Mouse (Mus musculus): ENCODE results near the gene Exoc1. TPM values are rescaled to one million over a fixed set of nuclear protein-coding genes. Genes with fewer than 3 reads are reported as not detected.

Exoc1 gene
- polyA plus RNA-seq (2015; fragmentation: Nextera tagmentation; extraction: Ambion mirVana): 53.3 and 55.7 TPM in 2 replicates

DNA sequence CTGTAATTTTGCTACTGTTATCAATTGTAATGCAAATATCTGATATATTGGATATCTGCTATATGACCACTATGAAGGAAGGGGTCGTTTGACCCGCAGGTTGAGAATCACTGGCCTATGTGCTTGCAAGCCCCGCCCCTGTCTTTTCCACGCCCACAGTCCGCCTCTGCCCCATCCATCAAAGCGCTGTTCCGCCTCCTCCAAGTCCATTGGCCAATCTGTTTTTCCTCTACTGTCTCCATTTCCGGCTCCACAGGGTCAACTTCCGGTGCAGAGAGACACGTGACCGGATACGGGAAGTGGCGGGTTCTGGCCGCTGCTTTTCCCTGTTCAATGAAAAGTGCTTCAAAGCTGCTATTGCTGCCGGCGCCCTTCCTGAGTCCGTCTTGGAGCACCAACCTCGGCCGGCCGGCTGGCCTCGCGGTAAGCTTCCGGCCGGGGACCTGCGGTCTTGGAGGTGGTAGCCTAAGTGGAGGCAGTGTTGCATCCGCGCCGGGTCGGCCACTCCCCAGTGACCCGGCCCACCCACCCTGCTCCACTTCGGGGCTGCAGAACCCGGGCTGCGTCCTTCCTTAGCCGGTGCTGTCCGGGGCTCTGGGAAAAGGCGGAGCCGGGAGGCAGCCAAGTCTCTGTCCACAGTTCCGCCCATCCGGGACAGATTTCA lies at the start of gene Exoc1:
TSS of gene Exoc1 (plus strand) at position 272 of the 664 bp plus-strand sequence.
- Histone ChIP-seq H3K9me3 (no peaks in the 10 kb centered on the region), H3K27ac (replicated peaks) (peak within 1 kb of the TSS; percentile 78), H3K4me1 (replicated peaks) (peaks cover 19% of the 10 kb centered on the region), H3K4me3 (peak within 1 kb of the TSS; percentile 89), H3K4me2 (peak within 1 kb of the TSS; percentile 69), H3K36me3 (no peaks in the 10 kb centered on the region), H3K9ac (peak within 1 kb of the TSS; percentile 70), H3K27me3 (0 out of 2 replicates have a peak, but pooled peaks cover 4% of the 10 kb centered on the region)
- ATAC-seq (ENCODE audit: low FRiP score, low read depth): peak; percentile 100
- WGBS: under 1% methylated on average over 39 of the region's 39 CpGs

DNA sequence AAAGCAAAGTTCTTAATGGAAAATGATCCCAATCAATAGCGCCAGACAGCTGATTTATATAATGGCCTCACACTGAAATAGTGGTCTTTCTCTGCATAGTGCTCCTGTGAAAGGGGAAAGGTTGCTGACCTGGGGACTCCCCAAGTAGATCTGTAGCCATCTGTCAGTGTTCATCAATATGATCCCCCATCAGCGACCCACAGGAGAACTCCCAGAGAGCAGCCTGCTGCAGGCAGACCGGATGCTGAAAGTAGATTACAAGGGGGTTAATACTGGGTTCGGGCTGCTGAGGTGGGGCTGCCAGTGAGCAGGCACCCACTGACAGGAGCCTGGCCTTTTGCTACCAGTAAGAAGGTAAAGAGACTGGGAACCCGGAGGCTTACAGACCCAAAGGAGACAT lies 45.3 kb upstream of the Exoc1 start, which contains the start of gene Gm7271:
TSS of gene Gm7271 (plus strand) at position 230 of the 400 bp plus-strand sequence.
- Histone ChIP-seq H3K4me1 (replicated peaks) (no peaks in the 10 kb centered on the region), H3K9ac (no peak within 1 kb of the TSS), H3K9me3 (no peaks in the 10 kb centered on the region), H3K27me3 (no peaks in the 10 kb centered on the region), H3K36me3 (no peaks in the 10 kb centered on the region), H3K4me2 (no peak within 1 kb of the TSS), H3K27ac (replicated peaks) (no peak within 1 kb of the TSS), H3K4me3 (no peak within 1 kb of the TSS)
- WGBS: 60% methylated on average over 5 of the region's 5 CpGs
- ATAC-seq (ENCODE audit: low FRiP score, low read depth): no peak

DNA sequence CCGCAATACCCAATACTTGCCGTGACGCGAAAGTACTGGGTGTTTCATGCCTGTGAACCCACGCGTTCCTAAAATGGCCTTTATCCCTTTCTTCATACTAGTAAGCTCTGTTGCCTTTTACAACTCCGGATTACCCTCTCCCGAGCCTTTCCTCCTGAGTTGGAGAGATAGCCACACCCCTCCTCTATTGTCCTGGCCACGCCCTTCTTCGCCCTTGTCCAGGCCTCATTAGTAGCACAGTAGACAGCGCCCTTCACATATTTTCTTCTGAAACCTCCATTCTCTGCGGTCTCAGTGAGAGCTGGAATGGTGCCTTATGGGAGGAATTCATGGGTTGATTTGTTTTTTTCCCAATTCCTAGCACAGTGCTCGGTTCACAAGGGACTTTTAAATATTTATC lies 34.0 kb upstream of the Exoc1 start:
- Histone ChIP-seq H3K27ac (replicated peaks) (no peak overlapping the region), H3K9ac (no peak overlapping the region), H3K4me1 (replicated peaks) (no peaks in the 10 kb centered on the region), H3K4me2 (no peak overlapping the region), H3K27me3 (no peaks in the 10 kb centered on the region), H3K36me3 (no peaks in the 10 kb centered on the region), H3K9me3 (no peaks in the 10 kb centered on the region), H3K4me3 (no peak overlapping the region)
- WGBS: 78% methylated on average over 13 of the region's 13 CpGs
- ATAC-seq (ENCODE audit: low FRiP score, low read depth): no peak

DNA sequence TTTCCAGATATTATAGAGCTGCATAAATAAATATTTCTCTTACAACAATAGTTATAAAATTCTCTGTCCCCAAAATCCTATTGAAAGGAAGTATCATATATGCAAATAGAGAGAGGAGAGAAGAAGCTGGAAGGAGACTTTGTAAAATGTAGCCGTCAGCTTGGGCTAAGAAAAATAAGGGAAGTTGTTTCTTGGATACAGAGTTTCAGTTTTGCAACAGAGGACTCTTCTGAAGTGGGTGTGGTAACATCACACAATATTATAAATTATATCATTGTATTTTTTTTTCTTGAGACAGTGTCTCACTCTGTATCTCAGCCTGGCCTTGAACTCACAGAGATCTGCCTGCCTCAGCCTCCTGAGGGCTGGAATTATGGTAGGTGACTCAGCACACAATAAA lies 6.7 kb upstream of the Exoc1 start:
- 0 out of 2 replicates have a peak, but pooled peaks cover 4% of the 10 kb centered on the region for H3K27me3 ChIP-seq
- H3K36me3 ChIP-seq: no peaks in the 10 kb centered on the region
- H3K9me3 ChIP-seq: no peaks in the 10 kb centered on the region
- H3K4me2 ChIP-seq: no peak overlapping the region
- no peak for ATAC-seq (ENCODE audit: low FRiP score, low read depth)
- WGBS: 81% methylated on average over 1 of the region's 1 CpGs
- no peaks in the 10 kb centered on the region for H3K4me1 ChIP-seq (replicated peaks)
- H3K27ac ChIP-seq (replicated peaks): no peak overlapping the region
- no peak overlapping the region for H3K4me3 ChIP-seq
- H3K9ac ChIP-seq: no peak overlapping the region

DNA sequence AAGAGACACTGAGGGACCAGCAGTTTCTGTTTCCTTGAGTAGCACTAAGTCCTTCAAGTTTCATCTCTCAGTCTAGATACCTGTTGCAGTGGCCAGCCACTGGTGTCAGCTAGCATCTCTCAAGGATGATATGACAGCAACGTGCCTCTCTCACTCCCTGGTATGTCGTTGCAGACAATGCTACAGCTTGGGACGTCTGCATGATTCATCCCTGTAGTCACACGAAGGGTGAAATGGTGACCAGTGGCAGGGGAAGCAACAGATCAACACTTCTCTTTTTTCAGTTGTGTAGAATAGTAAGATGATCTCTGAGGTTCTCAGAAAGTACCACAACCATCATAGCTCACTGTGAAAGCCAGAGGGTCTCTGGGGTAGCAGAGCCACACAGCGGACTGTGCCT lies 4.5 kb upstream of the Exoc1 start:
- H3K36me3 ChIP-seq: no peaks in the 10 kb centered on the region
- H3K27ac ChIP-seq (replicated peaks): no peak overlapping the region
- H3K9me3 ChIP-seq: no peaks in the 10 kb centered on the region
- no peak overlapping the region for H3K4me2 ChIP-seq
- no peak overlapping the region for H3K9ac ChIP-seq
- peaks cover 3% of the 10 kb centered on the region; the same call in 1 of the 2 replicates for H3K4me1 ChIP-seq (replicated peaks)
- WGBS: 86% methylated on average over 5 of the region's 5 CpGs
- no peak overlapping the region for H3K4me3 ChIP-seq
- ATAC-seq (ENCODE audit: low FRiP score, low read depth): no peak
- H3K27me3 ChIP-seq: 0 out of 2 replicates have a peak, but pooled peaks cover 4% of the 10 kb centered on the region

DNA sequence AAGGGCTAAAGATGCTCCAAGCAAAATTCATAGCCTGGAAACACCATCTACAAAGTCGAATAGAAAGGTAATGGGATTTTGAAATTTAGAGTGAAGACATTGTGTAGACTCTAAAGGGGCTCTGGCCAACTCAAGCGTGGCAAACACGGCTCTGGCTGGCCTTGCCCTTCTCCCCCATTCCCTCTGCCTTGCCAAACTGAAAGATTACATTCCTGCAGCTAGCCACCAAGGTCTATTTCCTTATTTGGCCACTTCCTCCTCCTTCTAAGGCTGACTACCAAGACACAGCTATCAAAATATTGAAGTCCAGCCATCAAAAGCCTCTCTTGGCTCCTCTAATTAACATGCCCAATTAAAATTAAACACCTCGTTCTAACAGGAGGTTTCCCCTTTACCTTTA lies 4.0 kb upstream of the Exoc1 start:
- Histone ChIP-seq H3K27me3 (0 out of 2 replicates have a peak, but pooled peaks cover 4% of the 10 kb centered on the region), H3K27ac (replicated peaks) (no peak overlapping the region), H3K36me3 (no peaks in the 10 kb centered on the region), H3K4me1 (replicated peaks) (peaks cover 7% of the 10 kb centered on the region), H3K9ac (no peak overlapping the region), H3K4me3 (no peak overlapping the region), H3K4me2 (no peak overlapping the region), H3K9me3 (no peaks in the 10 kb centered on the region)
- 67% methylated on average over 4 of the region's 4 CpGs for WGBS
- ATAC-seq (ENCODE audit: low FRiP score, low read depth): no peak

DNA sequence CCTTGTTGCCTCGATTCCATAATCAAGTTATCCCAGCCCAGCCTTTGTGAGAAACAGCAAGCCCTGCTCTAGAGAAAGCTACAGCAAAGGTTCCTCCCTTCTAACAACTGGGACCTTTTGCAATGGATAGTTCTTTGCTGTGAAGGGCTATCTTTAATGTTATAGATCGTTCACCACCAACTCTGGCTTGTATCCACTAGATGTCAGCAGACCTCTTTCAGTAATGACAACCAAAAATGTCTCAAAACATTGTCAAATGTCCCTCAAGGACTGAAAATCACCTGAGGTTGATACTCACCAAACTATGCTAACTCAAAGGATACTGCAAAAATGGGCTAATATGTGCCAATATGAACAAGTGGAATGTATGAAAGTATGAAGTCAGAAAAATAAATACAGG lies 3.3 kb upstream of the Exoc1 start:
- H3K9ac ChIP-seq: no peak overlapping the region
- H3K4me3 ChIP-seq: no peak overlapping the region
- H3K36me3 ChIP-seq: no peaks in the 10 kb centered on the region
- H3K27ac ChIP-seq (replicated peaks): no peak overlapping the region
- H3K27me3 ChIP-seq: 0 out of 2 replicates have a peak, but pooled peaks cover 4% of the 10 kb centered on the region
- WGBS: 68% methylated on average over 2 of the region's 2 CpGs
- no peaks in the 10 kb centered on the region for H3K9me3 ChIP-seq
- H3K4me2 ChIP-seq: no peak overlapping the region
- ATAC-seq (ENCODE audit: low FRiP score, low read depth): no peak
- H3K4me1 ChIP-seq (replicated peaks): peaks cover 15% of the 10 kb centered on the region

DNA sequence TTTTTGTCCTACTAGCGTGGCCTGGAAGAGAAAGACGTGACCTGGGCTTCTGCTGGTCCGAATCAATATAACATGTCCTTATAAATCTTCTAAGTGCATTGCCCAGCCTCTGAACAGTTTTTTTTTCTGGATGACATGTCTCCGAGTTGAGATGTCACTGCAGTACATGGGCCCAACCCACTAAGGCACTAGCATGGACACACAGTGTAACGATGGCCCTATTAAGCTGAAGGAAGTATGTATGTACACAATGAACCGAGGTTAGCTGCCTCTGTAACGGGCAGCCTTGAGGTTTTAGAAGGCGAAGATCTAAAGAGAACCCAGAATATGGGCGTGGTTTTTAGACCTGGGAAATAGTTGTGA lies 574 bp downstream of the Exoc1 start:
- peak; percentile 17; the same call in 1 of the 2 replicates for ATAC-seq (ENCODE audit: low FRiP score, low read depth)

DNA sequence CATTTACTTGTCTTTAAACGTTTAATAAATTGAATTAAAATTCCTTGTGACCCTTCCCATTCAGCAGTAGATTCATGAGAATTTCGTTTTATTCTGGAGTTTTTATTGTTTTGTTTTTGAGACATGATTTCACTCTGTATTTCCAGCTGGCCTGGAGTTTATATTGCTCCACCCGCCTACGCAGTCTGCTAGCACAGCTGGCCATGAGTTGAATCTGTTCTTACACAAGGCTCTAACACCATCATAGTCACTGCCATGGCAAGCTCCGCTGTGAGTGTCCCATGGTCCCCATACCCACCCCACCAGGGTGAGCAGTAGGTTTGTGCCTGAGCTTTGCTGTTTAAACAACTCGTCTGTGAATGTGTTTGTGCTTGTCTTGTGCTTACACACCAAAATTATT lies 4.1 kb downstream of the Exoc1 start:
- no peak overlapping the region for H3K27ac ChIP-seq (replicated peaks)
- H3K4me3 ChIP-seq: no peak overlapping the region
- H3K36me3 ChIP-seq: peaks cover 23% of the 10 kb centered on the region
- H3K9me3 ChIP-seq: no peaks in the 10 kb centered on the region
- no peak overlapping the region for H3K9ac ChIP-seq
- 91% methylated on average over 6 of the region's 6 CpGs for WGBS
- H3K4me2 ChIP-seq: no peak overlapping the region
- no peaks in the 10 kb centered on the region for H3K27me3 ChIP-seq
- ATAC-seq (ENCODE audit: low FRiP score, low read depth): no peak
- peaks cover 19% of the 10 kb centered on the region for H3K4me1 ChIP-seq (replicated peaks)

More for the DNA sequence above, 574 bp downstream of the Exoc1 start:
- H3K9ac ChIP-seq: peak overlapping the region; percentile 70
- H3K4me2 ChIP-seq: peak overlapping the region; percentile 69
- 10% methylated on average over 9 of the region's 9 CpGs for WGBS
- H3K4me3 ChIP-seq: peak overlapping the region; percentile 89
- peak overlapping the region; percentile 78 for H3K27ac ChIP-seq (replicated peaks)
- no peaks in the 10 kb centered on the region for H3K36me3 ChIP-seq
- 0 out of 2 replicates have a peak, but pooled peaks cover 1% of the 10 kb centered on the region for H3K27me3 ChIP-seq
- H3K9me3 ChIP-seq: no peaks in the 10 kb centered on the region
- H3K4me1 ChIP-seq (replicated peaks): peaks cover 19% of the 10 kb centered on the region

DNA sequence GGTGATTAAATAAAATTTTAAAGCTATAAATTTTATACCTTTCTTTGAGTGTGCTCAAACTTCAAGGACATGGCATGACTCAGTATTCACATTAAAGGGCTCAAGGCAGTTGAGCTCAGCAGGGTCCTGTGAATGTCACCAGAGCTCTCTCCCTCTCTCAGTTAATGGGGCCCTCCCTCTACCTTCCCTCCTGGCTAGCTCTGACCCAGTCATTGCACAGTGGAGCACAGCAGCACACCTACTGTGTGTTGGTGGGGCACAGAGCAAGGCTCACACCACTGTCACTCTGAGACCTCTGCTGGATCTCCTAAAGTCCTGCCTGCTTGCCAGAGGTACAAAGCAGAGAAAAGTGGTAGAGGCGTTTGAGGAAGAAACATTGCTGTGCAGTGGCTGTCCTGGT lies 7.1 kb downstream of the Exoc1 start:
- Histone ChIP-seq H3K27me3 (no peaks in the 10 kb centered on the region), H3K4me3 (no peak overlapping the region), H3K27ac (replicated peaks) (no peak overlapping the region), H3K9me3 (no peaks in the 10 kb centered on the region), H3K36me3 (peaks cover 37% of the 10 kb centered on the region), H3K4me2 (no peak overlapping the region), H3K4me1 (replicated peaks) (0 out of 2 replicates have a peak, but pooled peaks cover under 1% of the 10 kb centered on the region), H3K9ac (no peak overlapping the region)
- WGBS: 89% methylated on average over 1 of the region's 1 CpGs
- no peak for ATAC-seq (ENCODE audit: low FRiP score, low read depth)

DNA sequence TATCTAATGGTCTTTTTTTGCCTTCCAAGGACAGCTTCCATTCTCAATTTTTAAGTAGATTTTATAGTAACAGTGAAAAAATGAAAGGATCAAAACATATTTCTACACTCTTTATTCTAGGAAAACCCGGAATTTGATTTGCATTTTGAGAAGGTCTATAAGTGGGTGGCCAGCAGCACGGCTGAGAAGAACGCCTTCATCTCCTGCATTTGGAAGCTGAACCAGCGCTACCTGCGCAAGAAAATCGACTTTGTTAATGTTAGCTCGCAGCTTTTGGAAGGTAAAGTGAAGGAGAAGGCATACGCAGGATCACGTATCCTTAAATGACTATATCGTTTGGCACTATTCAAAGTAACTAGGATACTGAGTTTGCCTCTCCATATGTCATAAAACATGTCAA lies 8.5 kb downstream of the Exoc1 start:
- no peaks in the 10 kb centered on the region for H3K9me3 ChIP-seq
- H3K4me3 ChIP-seq: no peak overlapping the region
- H3K9ac ChIP-seq: no peak overlapping the region
- ATAC-seq (ENCODE audit: low FRiP score, low read depth): no peak
- H3K27ac ChIP-seq (replicated peaks): no peak overlapping the region
- WGBS: 97% methylated on average over 10 of the region's 10 CpGs
- H3K4me2 ChIP-seq: no peak overlapping the region
- peaks cover 49% of the 10 kb centered on the region for H3K36me3 ChIP-seq
- H3K27me3 ChIP-seq: no peaks in the 10 kb centered on the region
- no peaks in the 10 kb centered on the region for H3K4me1 ChIP-seq (replicated peaks)

DNA sequence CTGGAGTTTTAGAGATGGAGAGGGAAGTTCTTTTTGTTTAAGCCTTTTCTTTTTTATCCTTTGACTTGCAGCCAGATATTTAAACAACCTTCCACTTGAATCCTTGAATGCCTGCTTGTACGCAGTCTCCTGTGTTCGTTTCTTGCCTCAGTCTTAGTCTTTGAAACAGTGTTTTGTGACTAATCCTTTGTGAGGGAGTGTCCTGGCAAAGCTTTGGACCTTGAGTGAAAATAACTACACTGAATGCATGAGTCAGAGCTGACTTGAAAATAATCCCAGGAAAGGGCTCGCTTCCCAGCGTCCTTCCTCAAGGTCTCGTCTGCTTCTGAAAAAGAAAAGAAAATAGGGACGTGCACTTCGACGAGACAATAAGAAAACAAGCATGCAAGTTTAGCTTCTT lies 11.1 kb downstream of the Exoc1 start:
- Histone ChIP-seq H3K27ac (replicated peaks) (no peak overlapping the region), H3K9ac (no peak overlapping the region), H3K36me3 (peaks cover 72% of the 10 kb centered on the region), H3K27me3 (no peaks in the 10 kb centered on the region), H3K4me3 (no peak overlapping the region), H3K4me1 (replicated peaks) (no peaks in the 10 kb centered on the region), H3K4me2 (no peak overlapping the region), H3K9me3 (no peaks in the 10 kb centered on the region)
- 65% methylated on average over 8 of the region's 8 CpGs for WGBS
- ATAC-seq (ENCODE audit: low FRiP score, low read depth): no peak

DNA sequence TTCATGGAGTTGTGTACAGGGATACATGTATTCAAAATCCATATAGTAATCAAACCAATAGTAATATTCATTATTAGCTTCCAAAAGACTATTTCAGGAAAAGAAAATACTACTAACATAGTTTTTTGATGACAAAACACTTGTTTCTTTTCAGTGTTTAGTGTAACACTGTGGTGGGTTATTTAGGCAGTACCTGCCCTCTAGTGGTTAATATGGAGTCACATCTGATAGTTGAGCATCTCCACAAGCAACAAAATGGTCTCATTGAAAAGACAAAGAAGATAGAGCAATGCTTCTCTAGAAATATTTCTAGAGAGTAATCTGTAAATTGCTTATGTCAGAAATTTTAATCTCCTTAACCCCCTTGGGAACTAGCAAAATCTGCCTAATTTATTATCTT lies 11.7 kb downstream of the Exoc1 start:
- H3K27me3 ChIP-seq: no peaks in the 10 kb centered on the region
- no peaks in the 10 kb centered on the region for H3K9me3 ChIP-seq
- H3K4me2 ChIP-seq: no peak overlapping the region
- H3K27ac ChIP-seq (replicated peaks): no peak overlapping the region
- peaks cover 74% of the 10 kb centered on the region for H3K36me3 ChIP-seq
- H3K4me3 ChIP-seq: no peak overlapping the region
- no peak for ATAC-seq (ENCODE audit: low FRiP score, low read depth)
- no peaks in the 10 kb centered on the region for H3K4me1 ChIP-seq (replicated peaks)
- no peak overlapping the region for H3K9ac ChIP-seq
